Mouse (Mus musculus) intestine, postnatal 0 days (tissue): ENCODE data around the gene Trpv6. TPM values are rescaled to one million over a fixed set of nuclear protein-coding genes. Genes with fewer than 3 reads are reported as not detected.

Experiments used
- ATAC-seq: fragments of 200-750 bp; cut with Nextera tagmentation; 2 replicates; pipeline ENCODE4 v1.8.0; 2017; ENCODE audit warnings: mild to moderate bottlenecking, moderate TSS enrichment, moderate library complexity
- H3K27ac ChIP-seq: fragments of 300-500 bp; sonication (generic); 2 replicates; pipeline ENCODE4 v1.5.1; 2014; ENCODE audit warnings: mild to moderate bottlenecking, low read depth, low read length, moderate library complexity
- H3K27me3 ChIP-seq: fragments of 300-500 bp; sonication (generic); replicated peaks from 2 replicates; pipeline ENCODE4 v1.6.1; 2014; ENCODE audit warnings: low read length, mixed read lengths; ENCODE audit not compliant: control insufficient read depth, insufficient read depth
- H3K36me3 ChIP-seq: fragments of 300-500 bp; sonication (generic); 2 replicates; pipeline ENCODE4 v1.6.1; 2014; ENCODE audit warnings: mild to moderate bottlenecking, moderate library complexity; ENCODE audit not compliant: control insufficient read depth, insufficient read depth
- H3K4me1 ChIP-seq: fragments of 300-500 bp; sonication (generic); replicated peaks from 2 replicates; pipeline ENCODE4 v1.6.1; 2014; ENCODE audit warnings: antibody characterized with exemption, low read length, mixed read lengths; ENCODE audit not compliant: control insufficient read depth, insufficient read depth
- H3K4me2 ChIP-seq: fragments of 300-500 bp; sonication (generic); replicated peaks from 2 replicates; pipeline ENCODE4 v1.6.1; 2014; ENCODE audit warnings: low read depth, mild to moderate bottlenecking, moderate library complexity
- H3K4me3 ChIP-seq: fragments of 300-500 bp; sonication (generic); 2 replicates; pipeline ENCODE4 v1.5.1; 2014; ENCODE audit warnings: low read depth, low read length
- H3K9ac ChIP-seq: fragments of 300-500 bp; sonication (generic); 2 replicates; pipeline ENCODE4 v1.6.1; 2014; ENCODE audit warnings: mild to moderate bottlenecking, low read depth, low read length
- H3K9me3 ChIP-seq: fragments of 300-500 bp; sonication (generic); 2 replicates; pipeline ENCODE4 v1.6.1; 2016; ENCODE audit warnings: mixed run types; ENCODE audit not compliant: control insufficient read depth
- CTCF ChIP-seq: sonication (generic); IDR thresholded peaks from 2 replicates; pipeline ENCODE4 v1.5.1; 2016; ENCODE audit warnings: low read depth, mild to moderate bottlenecking, control low read depth, antibody characterized with exemption, moderate library complexity
- WGBS: fragments of 180-500 bp; shearing (Covaris S2); extraction: QIAGEN DNeasy Blood & Tissue Kit; methylation state at CpG from one replicate; pipeline ENCODE4 v1.1.7; 2014; 5-methylcytosine and 5-hydroxymethylcytosine counted together
- polyA plus RNA-seq: library from polyadenylated mRNA; unstranded; fragments of >200 nt; fragmentation: Nextera tagmentation; extraction: Ambion mirVana; gene quantifications from 2 replicates; pipeline ENCODE4 v1.2.1, GENCODE M21; 2015

Trpv6 gene
- polyA plus RNA-seq, result 0.72 and 1.5 TPM in 2 replicates

DNA sequence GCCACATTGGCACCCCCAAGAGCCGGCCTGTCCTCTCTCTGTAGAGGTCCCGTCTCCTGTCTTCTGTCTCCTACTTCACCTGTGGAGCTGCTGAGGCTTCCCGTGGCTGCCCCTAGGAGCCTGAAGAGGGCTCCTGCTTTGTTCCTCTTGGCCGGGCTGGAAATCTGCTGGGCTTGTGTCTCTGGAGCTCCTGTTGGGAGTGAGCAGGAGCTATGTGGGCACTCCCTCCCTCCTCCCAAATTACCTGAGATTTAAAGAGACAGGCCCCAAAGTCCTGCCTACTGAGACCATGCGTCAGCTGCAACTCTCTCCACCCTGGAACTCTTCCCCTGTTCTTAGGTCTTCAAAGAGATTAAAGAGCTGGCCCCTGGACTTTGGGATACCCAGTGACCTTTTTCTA lies at the start of gene Trpv6:
Gene Trpv6, minus strand, starts transcription at position 228 of the 400 bp plus-strand sequence.
- ATAC-seq, result no peak
- Histone ChIP-seq H3K27ac (no peak within 1 kb of the TSS), H3K4me3 (no peak within 1 kb of the TSS), H3K36me3 (no peaks in the 10 kb centered on the region), H3K4me1 (0 out of 2 replicates have a peak, but pooled peaks cover 4% of the 10 kb centered on the region), H3K27me3 (no peaks in the 10 kb centered on the region), H3K4me2 (0 out of 2 replicates have a peak within 1 kb of the TSS, but pooled peaks have one; percentile 30), H3K9ac (no peak within 1 kb of the TSS), H3K9me3 (no peaks in the 10 kb centered on the region)
- 21% methylated on average over 5 of the region's 5 CpGs for WGBS
- no peak for TF ChIP-seq CTCF

DNA sequence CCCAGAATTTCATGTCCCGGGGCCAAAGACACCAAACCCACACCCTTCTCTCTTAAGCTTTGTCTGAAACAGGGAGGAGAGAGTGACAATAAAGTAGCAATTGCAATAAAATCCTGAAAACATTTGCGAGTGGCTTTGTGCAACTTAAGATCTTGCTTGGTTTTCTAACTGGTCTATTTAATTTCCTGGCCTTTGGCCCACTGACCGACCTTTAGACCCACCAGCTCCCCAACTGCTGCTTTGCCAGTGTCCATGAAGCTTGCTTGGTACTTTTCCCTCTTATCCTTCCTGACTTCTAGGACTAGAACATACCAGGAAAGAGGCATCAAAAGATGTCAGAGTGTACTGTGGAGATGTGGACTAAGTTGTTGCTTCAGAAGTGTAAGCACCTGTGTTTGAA lies 49.4 kb upstream of the Trpv6 start:
- Histone ChIP-seq H3K4me2 (no peak overlapping the region), H3K9ac (no peak overlapping the region), H3K4me3 (no peak overlapping the region), H3K27ac (no peak overlapping the region), H3K9me3 (no peaks in the 10 kb centered on the region), H3K4me1 (no peaks in the 10 kb centered on the region; the same call in 1 of the 2 replicates), H3K27me3 (no peaks in the 10 kb centered on the region), H3K36me3 (no peaks in the 10 kb centered on the region)
- ATAC-seq, result no peak
- no peak for TF ChIP-seq CTCF
- WGBS, result 60% methylated on average over 3 of the region's 3 CpGs

DNA sequence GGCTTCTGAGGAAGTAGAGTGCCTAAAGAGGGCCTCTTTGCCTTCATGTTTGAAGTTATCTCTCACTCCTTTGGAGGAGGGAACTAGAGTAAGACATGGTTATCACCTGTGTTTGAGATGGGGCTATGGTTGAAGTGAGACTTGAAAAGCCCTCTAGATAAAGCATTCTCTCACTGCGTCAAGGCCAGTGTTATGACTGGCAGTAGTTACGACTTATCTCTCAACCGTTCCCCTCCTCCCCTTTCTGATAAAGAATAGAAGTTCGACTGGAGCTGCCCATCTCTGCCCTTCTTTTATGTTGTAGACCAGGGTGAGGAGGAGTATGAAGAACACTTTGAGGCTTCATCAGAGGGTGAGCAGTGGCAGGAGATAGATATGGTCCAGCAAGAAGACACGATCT lies 48.7 kb upstream of the Trpv6 start:
- Histone ChIP-seq H3K4me3 (no peak overlapping the region), H3K4me1 (no peaks in the 10 kb centered on the region; the same call in 1 of the 2 replicates), H3K4me2 (no peak overlapping the region), H3K9me3 (no peaks in the 10 kb centered on the region), H3K9ac (no peak overlapping the region), H3K27me3 (no peaks in the 10 kb centered on the region), H3K27ac (no peak overlapping the region), H3K36me3 (no peaks in the 10 kb centered on the region)
- no peak for TF ChIP-seq CTCF
- ATAC-seq, result no peak
- 56% methylated on average over 5 of the region's 5 CpGs for WGBS

DNA sequence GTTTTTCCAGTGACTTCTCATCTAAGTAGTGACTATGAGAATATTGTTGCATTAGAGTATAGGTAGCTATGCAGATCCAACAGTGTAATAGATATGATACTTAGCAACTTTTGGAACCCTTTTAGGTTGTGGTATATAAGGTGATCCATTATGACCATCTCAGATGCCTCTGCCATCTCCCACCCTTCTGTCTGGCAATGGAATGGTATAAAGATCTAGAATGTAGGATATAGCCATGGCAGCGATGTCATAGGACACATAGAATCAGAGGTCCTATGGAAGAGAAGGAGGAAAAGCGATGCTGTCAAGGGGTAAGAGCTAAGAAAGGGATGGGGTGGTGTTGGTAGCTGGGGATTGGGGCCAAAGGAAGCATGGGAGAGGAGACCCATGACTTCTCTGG lies 47.9 kb upstream of the Trpv6 start, which contains the start of gene Llcfc1:
Gene Llcfc1, plus strand, starts transcription at position 301 of the 400 bp plus-strand sequence.
- Histone ChIP-seq H3K27ac (no peak within 1 kb of the TSS), H3K4me3 (no peak within 1 kb of the TSS), H3K36me3 (no peaks in the 10 kb centered on the region), H3K4me2 (no peak within 1 kb of the TSS), H3K9me3 (no peaks in the 10 kb centered on the region), H3K9ac (no peak within 1 kb of the TSS), H3K27me3 (no peaks in the 10 kb centered on the region), H3K4me1 (no peaks in the 10 kb centered on the region; the same call in 1 of the 2 replicates)
- WGBS, result 93% methylated on average over 2 of the region's 2 CpGs
- TF ChIP-seq CTCF, result no peak
- ATAC-seq, result no peak

DNA sequence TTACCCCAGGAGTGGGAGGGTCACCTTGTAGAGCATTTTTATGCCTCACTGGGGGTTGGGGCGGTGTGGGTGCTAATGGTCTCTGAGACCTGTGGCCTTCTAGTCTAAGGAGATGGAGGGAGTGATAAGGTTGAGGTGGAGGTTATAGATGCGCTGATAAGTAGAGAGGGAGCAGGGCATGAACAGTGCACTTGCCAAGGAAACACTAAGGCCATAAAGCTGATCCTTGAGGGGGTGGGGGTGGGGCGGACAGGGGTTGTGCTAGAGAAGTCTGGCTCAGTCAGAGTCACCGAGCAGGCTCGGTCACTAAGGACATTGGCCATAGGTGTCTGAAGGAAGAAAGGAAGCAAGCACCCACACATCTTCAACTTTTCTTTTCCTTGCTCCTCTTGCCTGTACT lies 45.5 kb upstream of the Trpv6 start:
- no peak overlapping the region for H3K27ac ChIP-seq
- H3K4me1 ChIP-seq, result no peaks in the 10 kb centered on the region; the same call in 1 of the 2 replicates
- no peak overlapping the region for H3K4me2 ChIP-seq
- no peak overlapping the region for H3K4me3 ChIP-seq
- no peak overlapping the region for H3K9ac ChIP-seq
- no peak for TF ChIP-seq CTCF
- H3K9me3 ChIP-seq, result no peaks in the 10 kb centered on the region
- ATAC-seq, result no peak
- WGBS, result 53% methylated on average over 5 of the region's 5 CpGs
- H3K27me3 ChIP-seq, result no peaks in the 10 kb centered on the region
- no peaks in the 10 kb centered on the region for H3K36me3 ChIP-seq

DNA sequence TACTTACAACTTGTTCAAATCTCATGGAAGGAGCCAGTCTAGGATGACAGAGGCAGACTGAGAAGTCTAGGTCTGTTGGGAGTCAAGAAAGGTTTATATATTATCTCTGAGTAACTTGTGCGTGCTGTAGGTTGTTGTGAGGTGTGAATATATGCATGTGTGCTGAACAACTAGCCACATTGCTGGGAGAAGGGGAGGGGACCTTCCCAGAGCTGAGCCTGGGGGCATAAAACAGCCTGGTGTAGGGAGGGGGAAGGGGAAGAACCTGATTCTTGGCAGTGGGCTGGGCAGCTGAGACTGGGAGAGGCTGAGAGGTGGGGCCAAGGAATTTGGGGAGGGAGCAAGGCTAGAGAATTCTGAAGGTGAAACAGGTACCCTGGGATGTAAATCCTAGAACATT lies 44.5 kb upstream of the Trpv6 start, which contains the start of gene Trpv5:
Gene Trpv5, minus strand, starts transcription at position 101 of the 400 bp plus-strand sequence.
- no peak within 1 kb of the TSS for H3K4me3 ChIP-seq
- no peak for TF ChIP-seq CTCF
- H3K9ac ChIP-seq, result no peak within 1 kb of the TSS
- no peak within 1 kb of the TSS for H3K27ac ChIP-seq
- no peaks in the 10 kb centered on the region for H3K9me3 ChIP-seq
- no peak within 1 kb of the TSS for H3K4me2 ChIP-seq
- no peak for ATAC-seq
- H3K4me1 ChIP-seq, result no peaks in the 10 kb centered on the region; the same call in 1 of the 2 replicates
- H3K27me3 ChIP-seq, result no peaks in the 10 kb centered on the region
- H3K36me3 ChIP-seq, result no peaks in the 10 kb centered on the region
- WGBS, result 63% methylated on average over 1 of the region's 1 CpGs
